Mouse (Mus musculus): ENCODE measurements at regions not wholly inside any gene's neighbourhood (a gene's known extent, or its start where the extent isn't known, plus 50 kb on each side); places are given as distances from the start of the nearest gene placed in this dataset.

GRCm38 (mm10) chr17:47178705-47179104 lies 168.3 kb upstream of the Ubr2 start:
- no peak for DNase-seq (ENCODE audit: low spot score in 2 of 2)

- peak in 1 of 2 experiments; percentile 36 for DNase-seq (ENCODE audit: low spot score in 2 of 2)
Measured at GRCm38 (mm10) chr17:47177671-47178246, 167.4 kb upstream of the Ubr2 start.

- no peak for DNase-seq (ENCODE audit: low spot score in 2 of 2)
Measured at GRCm38 (mm10) chr17:47176328-47176727, 166.0 kb upstream of the Ubr2 start.

GRCm38 (mm10) chr17:47174748-47175215 lies 164.4 kb upstream of the Ubr2 start:
- DNase-seq (ENCODE audit: low spot score in 2 of 2), result peak; percentile 60 to 63

GRCm38 (mm10) chr17:47171801-47172200 lies 161.4 kb upstream of the Ubr2 start:
- DNase-seq (ENCODE audit: low spot score in 2 of 2), result no peak

GRCm38 (mm10) chr17:47170978-47171593 lies 160.7 kb upstream of the Ubr2 start:
- DNase-seq (ENCODE audit: low spot score in 2 of 2), result no peak

- DNase-seq (ENCODE audit: low spot score in 2 of 2), result no peak
Measured at GRCm38 (mm10) chr17:47168105-47168504, 157.7 kb upstream of the Ubr2 start.

- no peak for DNase-seq (ENCODE audit: low spot score in 2 of 2)
Measured at GRCm38 (mm10) chr17:47163677-47164340, 153.5 kb upstream of the Ubr2 start.

GRCm38 (mm10) chr17:47162459-47162858 lies 152.1 kb upstream of the Ubr2 start:
- no peak for DNase-seq (ENCODE audit: low spot score in 2 of 2)

- no peak for DNase-seq (ENCODE audit: low spot score in 2 of 2)
Measured at GRCm38 (mm10) chr17:47156237-47156636, 145.9 kb upstream of the Ubr2 start.

GRCm38 (mm10) chr17:47151557-47152278 lies 141.4 kb upstream of the Ubr2 start:
- no peak for DNase-seq (ENCODE audit: low spot score in 2 of 2)

GRCm38 (mm10) chr17:47151193-47151556 lies 140.8 kb upstream of the Ubr2 start:
- DNase-seq (ENCODE audit: low spot score in 2 of 2), result no peak

- DNase-seq (ENCODE audit: low spot score in 2 of 2), result no peak
Measured at GRCm38 (mm10) chr17:47150636-47151035, 140.3 kb upstream of the Ubr2 start.

- no peak for DNase-seq (ENCODE audit: low spot score in 2 of 2)
Measured at GRCm38 (mm10) chr17:47149662-47150061, 139.3 kb upstream of the Ubr2 start.

- no peak for DNase-seq (ENCODE audit: low spot score in 2 of 2)
Measured at GRCm38 (mm10) chr17:47149158-47149557, 138.8 kb upstream of the Ubr2 start.

- DNase-seq (ENCODE audit: low spot score in 2 of 2), result no peak
Measured at GRCm38 (mm10) chr17:47146640-47147039, 136.3 kb upstream of the Ubr2 start.

GRCm38 (mm10) chr17:47145590-47145989 lies 135.2 kb upstream of the Ubr2 start:
- no peak for DNase-seq (ENCODE audit: low spot score in 2 of 2)

GRCm38 (mm10) chr17:47144996-47145395 lies 134.6 kb upstream of the Ubr2 start:
- no peak for DNase-seq (ENCODE audit: low spot score in 2 of 2)

- no peak for DNase-seq (ENCODE audit: low spot score in 2 of 2)
Measured at GRCm38 (mm10) chr17:47144460-47144859, 134.1 kb upstream of the Ubr2 start.

GRCm38 (mm10) chr17:47143898-47144297 lies 133.5 kb upstream of the Ubr2 start:
- no peak for DNase-seq (ENCODE audit: low spot score in 2 of 2)

- DNase-seq (ENCODE audit: low spot score in 2 of 2), result no peak
Measured at GRCm38 (mm10) chr17:47142885-47143284, 132.5 kb upstream of the Ubr2 start.

- no peak for DNase-seq (ENCODE audit: low spot score in 2 of 2)
Measured at GRCm38 (mm10) chr17:47142276-47142675, 131.9 kb upstream of the Ubr2 start.
